Mouse (Mus musculus) liver, embryonic 12.5 days (tissue): Measurements from ENCODE around the gene Eci1. TPM values are rescaled to one million over a fixed set of nuclear protein-coding genes. Genes with fewer than 3 reads are reported as not detected.

Experiments
- polyA plus RNA-seq: library from polyadenylated mRNA; unstranded; fragments of >200 nt; fragmentation: Nextera tagmentation; extraction: Ambion mirVana; gene quantifications from 2 replicates; pipeline ENCODE4 v1.2.1, GENCODE M21; 2016

Gene Eci1
- polyA plus RNA-seq, 1 experiment from 2014 or later = 100 TPM

Other genes starting within 250 kb of the Eci1 start
- 11.1 and 11.9 TPM in 2 replicates for gene Tbc1d24, start 221.1 kb upstream of the Eci1 start, polyA plus RNA-seq
- gene Ntn3, start 217.1 kb upstream of the Eci1 start, polyA plus RNA-seq = 2.1 and 2.7 TPM in 2 replicates
- gene Tedc2, start 205.8 kb upstream of the Eci1 start, polyA plus RNA-seq = 12.3 and 12.6 TPM in 2 replicates
- 93.7 and 95.4 TPM in 2 replicates for gene Ccnf, start 175.2 kb upstream of the Eci1 start, polyA plus RNA-seq
- gene Abca17, start 75.6 kb upstream of the Eci1 start, polyA plus RNA-seq = not detected in 2 replicates
- gene Abca3, start 74.7 kb upstream of the Eci1 start, polyA plus RNA-seq = 21.1 and 22.6 TPM in 2 replicates
- gene Rnps1, start 12.1 kb upstream of the Eci1 start, polyA plus RNA-seq = 195 and 204 TPM in 2 replicates
- 0.70 and 0.96 TPM in 2 replicates for gene Dnase1l2, start 16.5 kb downstream of the Eci1 start, polyA plus RNA-seq
- 19.2 and 20.7 TPM in 2 replicates for gene E4f1, start 43.7 kb downstream of the Eci1 start, polyA plus RNA-seq
- gene Pgp, start 43.8 kb downstream of the Eci1 start, polyA plus RNA-seq = 99.5 and 101 TPM in 2 replicates
- gene Bricd5, start 47.2 kb downstream of the Eci1 start, polyA plus RNA-seq = 0.18 TPM in 1 of 2 replicates, not detected in the other
- gene Mlst8, start 52.4 kb downstream of the Eci1 start, polyA plus RNA-seq = 17.2 and 19.4 TPM in 2 replicates
- gene Caskin1, start 62.0 kb downstream of the Eci1 start, polyA plus RNA-seq = 0.14 and 0.32 TPM in 2 replicates
- gene Traf7, start 101.3 kb downstream of the Eci1 start, polyA plus RNA-seq = 52.2 and 55.4 TPM in 2 replicates
- gene Rab26, start 107.6 kb downstream of the Eci1 start, polyA plus RNA-seq = 1.3 and 1.9 TPM in 2 replicates
- 6.0 and 6.5 TPM in 2 replicates for gene Pkd1, start 123.2 kb downstream of the Eci1 start, polyA plus RNA-seq
- 30.8 and 35.0 TPM in 2 replicates for gene Tsc2, start 206.0 kb downstream of the Eci1 start, polyA plus RNA-seq
- 11.3 and 12.4 TPM in 2 replicates for gene Nthl1, start 206.0 kb downstream of the Eci1 start, polyA plus RNA-seq
- 14.6 and 15.2 TPM in 2 replicates for gene Slc9a3r2, start 223.7 kb downstream of the Eci1 start, polyA plus RNA-seq
- 0.33 TPM in 1 of 2 replicates, not detected in the other for gene Npw, start 231.8 kb downstream of the Eci1 start, polyA plus RNA-seq
- 19.7 and 20.4 TPM in 2 replicates for gene Zfp598, start 243.0 kb downstream of the Eci1 start, polyA plus RNA-seq